Mouse (Mus musculus) ovary, adult 18-20 months (tissue): ENCODE measurements around the gene Pold1.
A peak's percentile ranks its signal among the peaks of the same experiment; 100 is the strongest.

Experiments used
- DNase-seq: peaks from one replicate; pipeline ENCODE4 v3.0.0; 2022; ENCODE audit warnings: low spot score, mixed read lengths

The Pold1 gene

GRCm38 (mm10) chr7:44581637-44582036, 33.0 kb upstream of the Pold1 start:
- no peak for DNase-seq

GRCm38 (mm10) chr7:44576333-44576844, 27.7 kb upstream of the Pold1 start:
- DNase-seq = no peak

- DNase-seq = no peak
These were observed 24.4 kb upstream of the Pold1 start for GRCm38 (mm10) chr7:44572956-44573484.

DNA sequence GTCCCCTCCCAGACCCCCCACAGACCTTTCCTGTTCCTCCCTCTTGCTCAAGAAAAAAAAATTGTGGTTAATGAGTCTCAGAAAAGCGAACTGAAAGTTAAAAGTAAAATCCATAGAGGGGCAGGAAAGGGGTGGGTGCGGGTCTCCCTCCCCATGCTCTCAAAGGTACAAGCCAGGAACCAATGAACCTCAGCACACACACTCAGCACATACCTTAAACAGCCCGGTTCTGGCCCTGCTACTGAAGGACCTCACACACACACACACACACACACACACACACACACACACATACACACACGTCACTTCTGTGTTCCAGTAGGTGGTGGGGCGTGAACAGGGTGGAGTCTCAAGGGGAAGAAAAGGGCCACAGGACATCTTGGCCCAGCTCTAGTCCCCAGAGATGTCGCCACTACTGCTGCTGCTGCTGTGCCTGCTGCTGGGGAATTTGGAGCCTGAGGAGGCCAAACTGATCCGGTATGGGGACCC, 23.6 kb upstream of the Pold1 start, which contains the start of gene Napsa:
Napsa (plus strand) TSS at position 168 of the 489 bp plus-strand sequence.
- DNase-seq = no peak

GRCm38 (mm10) chr7:44571811-44572210, 23.2 kb upstream of the Pold1 start:
- no peak for DNase-seq

DNA sequence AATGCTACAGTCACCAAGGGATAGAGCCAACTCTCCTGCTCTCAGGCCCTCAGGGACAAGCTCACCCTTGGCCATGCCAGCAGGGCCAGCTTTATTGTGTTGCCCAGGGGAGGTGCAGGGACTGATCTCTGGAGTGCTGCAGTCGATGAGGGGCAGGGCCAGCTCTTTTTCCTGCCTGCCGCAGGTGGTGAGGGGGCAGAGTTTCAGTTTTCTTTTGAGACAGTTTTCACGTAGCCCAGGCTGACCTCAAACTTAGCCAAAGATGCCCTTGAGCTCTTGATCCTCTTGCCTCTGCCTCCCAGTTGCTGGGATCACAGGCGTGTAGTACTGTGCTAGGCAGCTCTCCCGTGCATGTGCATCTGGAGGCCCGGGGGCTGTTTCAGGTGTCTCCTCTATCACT, 22.3 kb upstream of the Pold1 start:
- no peak for DNase-seq

DNA sequence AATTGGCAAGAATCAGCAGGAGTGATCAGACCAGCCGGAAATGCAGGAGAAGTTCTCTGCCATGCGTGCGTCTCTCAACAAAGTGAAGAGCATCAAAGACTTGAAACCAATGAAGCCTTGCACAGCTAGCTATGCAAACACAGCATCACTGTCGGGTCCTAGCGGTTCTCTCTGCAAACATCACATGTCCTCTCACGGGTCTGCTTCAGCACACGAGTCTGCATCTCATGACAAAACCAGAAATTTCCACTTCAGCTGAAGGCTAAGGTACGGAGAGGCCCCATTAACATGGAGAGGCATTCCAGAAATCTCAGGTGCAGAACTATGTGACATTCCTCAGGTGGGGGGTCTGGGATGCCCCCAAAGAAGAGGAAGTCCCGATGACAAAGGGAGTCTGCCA, 20.2 kb upstream of the Pold1 start:
- DNase-seq = no peak

DNA sequence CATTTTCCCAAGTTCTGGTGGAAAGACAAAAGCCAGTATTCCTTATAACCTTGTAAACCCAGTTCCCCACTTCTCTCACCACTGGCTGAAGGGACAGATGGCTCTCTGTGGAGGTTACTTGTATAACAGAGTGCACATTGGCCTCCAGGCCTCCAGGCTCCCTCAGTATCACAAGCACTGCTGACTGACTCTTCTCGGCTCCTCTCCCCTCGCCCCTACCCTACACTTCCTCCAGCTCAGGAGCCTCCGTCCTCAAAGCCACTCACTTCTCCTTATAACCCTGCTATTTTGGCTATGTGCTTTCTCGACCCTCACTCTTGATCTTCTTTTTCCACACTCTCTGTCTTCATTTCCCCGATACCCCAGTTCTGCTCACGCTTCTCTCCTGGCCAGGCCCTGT, 16.8 kb upstream of the Pold1 start:
- no peak for DNase-seq

DNA sequence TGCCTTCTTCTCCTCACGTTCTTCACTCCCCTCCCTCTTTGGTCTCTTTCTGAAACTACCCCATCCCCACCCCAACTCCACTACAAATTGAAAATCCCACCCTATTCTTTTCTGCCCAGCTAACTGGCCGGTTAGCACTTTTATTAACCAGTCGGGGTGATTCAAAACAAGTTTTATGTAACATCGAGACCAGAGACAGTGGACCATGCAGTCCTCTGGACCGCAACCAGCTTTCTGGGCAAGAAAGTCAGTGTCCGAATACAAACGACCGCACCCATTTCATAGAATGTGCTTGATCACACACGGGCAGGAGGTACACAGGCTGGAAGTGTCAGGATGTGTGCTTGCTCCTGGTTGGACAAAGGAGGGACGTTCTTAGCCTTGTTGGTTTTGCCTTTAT, 15.8 kb upstream of the Pold1 start:
- DNase-seq = no peak

DNA sequence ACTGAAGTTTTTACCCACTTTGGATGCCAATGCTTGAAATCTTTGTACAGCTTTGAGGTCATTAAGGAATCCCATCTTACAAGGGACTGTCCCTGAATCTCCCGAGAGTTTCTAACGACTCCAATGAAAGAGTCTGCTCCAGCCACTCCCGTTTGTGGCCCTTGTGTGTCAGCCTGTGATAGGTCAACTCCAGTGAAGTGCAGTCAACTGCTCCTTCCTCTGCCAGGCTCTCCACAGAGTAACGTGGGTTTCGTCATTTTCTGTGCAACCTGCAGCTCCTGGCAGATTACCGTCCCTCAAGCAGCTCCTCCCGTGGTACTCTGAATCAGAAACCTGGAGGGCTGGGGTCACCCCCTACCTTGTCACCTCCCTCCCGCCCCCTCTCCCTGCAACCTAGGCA, 14.6 kb upstream of the Pold1 start:
- DNase-seq = no peak

DNA sequence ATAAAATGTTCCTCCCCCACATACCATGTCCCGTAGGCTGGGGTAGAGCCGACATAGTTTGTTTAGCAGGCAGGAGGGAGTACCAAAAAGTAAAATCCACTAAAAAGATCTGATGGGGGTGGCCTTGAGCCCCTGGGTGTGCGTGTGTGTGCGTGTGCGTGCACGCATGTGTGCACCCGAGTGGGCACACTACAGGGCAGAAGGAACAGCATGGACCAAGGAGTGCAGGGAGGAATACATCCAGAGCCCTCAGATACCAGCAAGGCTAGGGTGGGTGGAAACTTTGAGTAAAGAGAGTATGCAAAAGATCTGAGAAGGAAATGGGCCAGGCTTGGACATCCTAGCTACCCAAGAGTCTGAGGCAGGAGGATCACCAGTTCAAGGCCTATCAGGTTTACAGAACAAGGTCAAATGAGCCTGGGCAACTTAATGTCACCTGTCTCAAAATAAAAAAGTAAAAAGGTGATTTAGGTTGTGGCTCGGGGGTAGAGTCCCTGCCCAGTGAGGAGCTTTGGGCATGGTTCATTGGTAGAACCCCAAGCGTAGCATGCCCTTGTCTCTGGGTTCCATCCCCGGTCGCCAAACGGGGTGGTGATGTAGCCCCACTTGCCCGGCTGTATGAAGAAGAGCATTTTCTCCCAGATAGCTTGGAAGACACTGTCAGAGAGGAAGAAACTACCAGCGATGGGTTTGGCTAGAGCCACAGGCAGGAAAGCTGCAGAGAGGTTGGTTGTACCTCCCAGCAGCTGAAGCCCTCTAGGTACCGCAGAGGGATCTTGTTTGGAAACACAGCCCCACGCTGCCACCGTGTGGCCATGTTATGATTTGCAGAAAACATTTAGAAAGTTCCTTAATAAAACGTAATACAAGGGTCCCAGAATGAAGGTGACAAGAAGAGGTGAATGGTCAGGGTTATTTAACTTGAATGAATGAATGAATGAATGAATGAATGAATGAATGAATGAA, 12.1 kb upstream of the Pold1 start:
- DNase-seq = no peak

DNA sequence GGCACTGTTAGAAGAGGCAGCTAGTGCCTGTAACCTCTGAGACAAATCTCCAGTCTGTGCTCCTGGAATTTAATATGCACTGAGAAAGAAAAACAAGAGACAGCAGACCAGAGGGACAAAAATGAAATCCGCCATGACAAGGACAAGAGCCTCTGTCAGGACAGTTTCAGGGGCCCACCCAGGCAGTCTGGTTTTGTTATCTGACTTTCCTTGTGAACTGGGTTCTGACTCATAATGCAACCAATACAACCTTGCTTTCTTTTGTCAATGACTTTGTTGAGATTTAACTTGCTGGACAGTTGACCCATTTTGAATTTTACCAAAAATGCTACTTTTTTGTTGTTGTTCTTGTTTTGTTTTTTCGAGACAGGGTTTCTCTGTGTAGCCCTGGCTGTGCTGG, 9.0 kb upstream of the Pold1 start:
- DNase-seq = no peak

- peak; percentile 95 for DNase-seq
These were observed 5.2 kb upstream of the Pold1 start, which contains the start of gene Nr1h2 for GRCm38 (mm10) chr7:44553826-44554225. Nr1h2 (minus strand) TSS chr7:44553951.

DNA sequence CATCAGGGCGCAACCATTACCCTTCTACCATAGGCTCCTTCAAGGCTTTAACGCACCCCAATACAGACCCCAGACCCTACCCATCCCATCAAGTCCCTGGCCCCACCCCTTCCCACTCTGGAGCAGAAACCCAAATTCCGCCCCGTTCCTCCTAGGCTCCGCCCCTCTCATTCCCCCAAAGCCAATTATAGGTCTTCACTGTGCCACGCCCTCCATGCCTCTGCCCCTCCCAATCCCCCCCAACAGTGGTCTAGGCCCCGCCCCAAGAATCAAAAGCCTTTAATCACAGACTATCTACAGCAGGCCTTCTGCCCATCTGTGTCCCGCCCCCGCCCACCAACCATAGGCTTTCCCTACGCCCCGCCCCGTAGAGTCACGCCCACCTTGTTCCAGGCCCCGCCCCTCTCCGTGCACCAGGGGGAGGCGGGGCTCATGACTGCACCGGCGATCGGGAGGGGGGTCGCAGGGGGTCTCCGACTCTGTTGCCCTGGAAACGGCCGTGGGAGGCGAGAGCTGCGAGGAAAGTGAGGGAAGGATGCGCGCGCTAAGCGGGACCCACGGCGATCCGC, 4.6 kb upstream of the Pold1 start:
- peak; percentile 59 for DNase-seq

DNA sequence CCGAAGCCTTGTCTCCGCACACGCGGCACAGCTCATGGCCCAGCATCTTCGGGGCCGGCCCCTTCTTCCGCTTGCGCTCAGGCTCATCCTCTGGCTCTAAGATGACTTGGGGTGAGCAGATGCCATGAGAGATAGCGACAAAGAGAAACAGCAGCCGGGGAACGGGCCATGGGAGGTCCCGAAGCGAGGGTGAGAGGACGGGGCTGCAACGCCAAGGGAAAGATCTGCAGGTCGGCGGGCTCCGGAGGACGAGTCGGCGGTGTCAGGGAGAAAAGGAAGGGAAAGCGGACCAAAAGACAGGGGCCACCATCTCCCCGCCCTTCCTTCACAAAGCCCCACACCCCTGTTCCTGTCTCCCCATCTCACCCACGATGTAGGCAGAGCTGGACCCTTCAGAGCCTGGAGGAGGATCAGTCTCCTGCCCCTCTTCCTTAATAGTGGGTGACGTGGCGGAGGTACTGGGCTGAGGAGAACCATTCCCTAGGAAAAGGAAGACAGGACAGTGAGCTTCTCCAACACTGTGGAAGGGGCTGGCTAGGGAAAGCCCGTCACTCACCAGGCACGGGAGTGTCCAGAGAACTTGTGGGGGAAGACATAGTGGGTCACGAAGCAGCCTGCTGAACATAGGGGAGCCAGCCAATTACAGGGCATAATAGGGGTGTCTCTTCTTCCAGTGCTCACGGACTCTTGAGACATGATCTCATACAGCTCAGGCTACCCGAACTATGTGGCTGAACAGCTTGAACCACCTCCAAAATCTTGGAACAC, 3.7 kb upstream of the Pold1 start:
- DNase-seq = no peak

DNA sequence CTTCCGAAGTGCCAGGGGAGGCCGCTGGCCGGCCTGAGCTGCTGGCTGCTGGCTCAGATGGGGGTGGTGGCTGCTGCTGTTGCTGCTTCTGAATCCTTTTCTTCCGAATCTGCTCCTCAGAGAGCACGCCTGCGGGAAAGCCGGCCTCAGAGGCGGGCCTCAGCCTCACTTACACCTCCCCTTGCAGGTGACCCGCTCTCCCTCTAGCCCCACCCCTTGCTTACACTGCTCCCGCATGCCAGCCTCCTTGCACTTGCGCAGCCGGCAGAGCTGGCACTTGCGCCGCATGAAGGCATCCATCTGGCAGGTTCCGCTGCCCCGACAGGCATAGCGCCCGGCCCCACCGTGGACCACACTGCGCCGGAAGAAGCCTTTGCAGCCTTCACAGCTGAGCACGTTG, 3.1 kb upstream of the Pold1 start:
- no peak for DNase-seq

DNA sequence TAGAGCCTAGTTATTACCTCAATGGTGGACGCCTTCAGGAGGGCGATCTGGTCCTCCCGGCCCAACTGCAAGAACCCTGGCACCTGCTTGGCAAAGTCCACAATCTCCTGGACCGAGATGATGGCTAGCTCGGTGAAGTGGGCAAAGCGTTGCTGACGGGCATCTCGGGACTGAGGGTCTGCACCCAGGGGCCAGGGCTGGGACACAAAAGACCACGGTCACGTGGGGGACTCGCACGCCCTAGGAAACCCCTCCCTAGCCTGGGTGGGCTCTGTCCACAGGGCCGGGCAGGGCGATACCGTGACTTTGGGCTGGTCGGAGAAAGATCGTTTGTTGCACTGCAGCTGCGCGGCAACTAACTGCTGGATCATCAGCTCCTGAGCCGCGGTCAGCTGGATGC, 2.7 kb upstream of the Pold1 start:
- no peak for DNase-seq

- no peak for DNase-seq
These were observed 1.7 kb upstream of the Pold1 start for GRCm38 (mm10) chr7:44550409-44550678.

DNA sequence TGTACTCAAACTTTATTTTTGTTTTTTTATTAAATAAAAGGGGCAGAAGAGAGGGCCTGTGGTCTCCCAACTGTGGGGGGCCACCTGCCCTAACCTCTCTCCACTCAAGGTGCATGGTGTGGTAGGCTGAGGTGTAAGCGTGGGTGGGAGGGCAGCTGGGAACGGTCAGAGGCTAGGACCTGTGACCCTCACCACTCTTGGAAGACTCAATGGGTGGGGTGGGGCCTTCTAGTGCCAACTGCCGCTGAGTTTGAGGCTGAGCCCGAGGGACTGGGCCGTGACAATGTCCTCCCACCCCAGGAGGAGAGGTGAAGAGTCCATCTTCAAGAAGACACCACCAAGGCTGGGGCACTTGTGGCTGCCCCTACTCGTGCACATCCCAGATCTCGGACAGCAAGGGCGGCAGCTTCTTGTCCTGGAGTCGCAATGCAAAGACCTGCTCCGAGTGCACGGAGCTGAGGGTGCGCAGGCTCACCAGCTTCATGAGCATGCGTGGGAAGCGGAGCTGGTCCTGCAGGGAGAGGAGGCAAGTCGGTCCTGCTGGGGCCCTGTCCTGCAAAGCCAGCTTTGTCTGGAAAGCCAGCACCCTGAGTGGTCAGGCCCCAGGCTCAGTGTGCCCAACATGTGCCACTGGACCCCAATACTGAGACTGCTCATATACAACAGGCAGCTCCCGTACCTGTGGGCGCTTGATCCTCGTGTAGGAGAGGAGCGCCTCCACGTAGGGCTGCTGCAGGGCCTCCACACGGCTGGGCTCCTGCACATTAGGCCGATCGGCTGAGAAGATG, 1.2 kb upstream of the Pold1 start:
- no peak for DNase-seq

DNA sequence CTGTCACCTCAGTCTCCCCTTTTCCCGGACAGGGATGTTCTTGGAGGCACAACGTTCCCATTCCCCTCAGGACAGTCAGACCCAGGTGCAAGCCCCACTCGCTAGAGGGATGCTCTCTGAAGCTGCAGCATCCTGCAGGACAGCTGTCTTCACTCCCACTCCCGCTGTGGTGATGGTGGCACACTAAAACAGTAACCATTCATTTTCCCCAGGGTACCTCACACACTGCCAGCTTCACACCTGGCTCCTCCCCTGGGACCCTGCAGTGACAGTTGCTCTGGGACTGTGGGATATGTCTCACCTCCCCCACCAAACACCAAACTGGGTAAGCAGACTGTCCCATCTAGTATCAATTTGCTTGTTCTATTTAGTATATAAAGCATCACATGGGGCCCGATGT, 924 bp downstream of the Pold1 start:
- DNase-seq = no peak

- DNase-seq = no peak
These were observed 1.6 kb downstream of the Pold1 start for GRCm38 (mm10) chr7:44547041-44547440.
